Mouse (Mus musculus): ENCODE results near the gene Kif5a.

Gene Kif5a

DNA sequence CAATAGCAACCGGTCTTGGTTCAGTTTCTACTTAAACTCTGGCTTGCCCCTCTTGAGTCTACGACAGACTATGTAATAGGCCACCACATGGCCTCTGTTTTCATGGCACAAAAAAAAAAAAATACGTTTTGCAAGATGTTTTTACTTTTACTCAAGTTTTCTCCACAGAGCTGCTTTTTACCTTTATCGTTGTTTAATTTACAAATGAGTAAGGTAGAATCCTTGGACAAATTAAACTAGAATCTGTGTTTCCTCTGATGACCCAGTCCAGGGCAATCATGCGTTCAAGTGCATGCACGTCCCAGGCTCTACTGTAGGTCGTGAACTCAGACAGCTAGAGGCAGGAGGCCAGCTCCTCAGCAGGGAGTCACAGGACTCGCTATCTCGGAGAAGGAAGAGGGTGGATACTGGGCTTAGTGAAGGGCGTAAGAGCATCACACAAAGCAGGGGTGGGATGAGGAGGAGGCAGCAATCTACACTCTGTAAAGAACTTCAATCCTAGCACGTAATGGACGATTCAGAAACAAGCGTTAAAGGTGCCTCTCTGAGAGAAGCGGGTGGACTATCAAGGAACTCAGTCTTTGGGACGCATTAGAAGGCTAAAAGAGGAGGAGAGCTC, 26.5 kb upstream of the Kif5a start:
- peak; percentile 74 to 90 for DNase-seq

DNA sequence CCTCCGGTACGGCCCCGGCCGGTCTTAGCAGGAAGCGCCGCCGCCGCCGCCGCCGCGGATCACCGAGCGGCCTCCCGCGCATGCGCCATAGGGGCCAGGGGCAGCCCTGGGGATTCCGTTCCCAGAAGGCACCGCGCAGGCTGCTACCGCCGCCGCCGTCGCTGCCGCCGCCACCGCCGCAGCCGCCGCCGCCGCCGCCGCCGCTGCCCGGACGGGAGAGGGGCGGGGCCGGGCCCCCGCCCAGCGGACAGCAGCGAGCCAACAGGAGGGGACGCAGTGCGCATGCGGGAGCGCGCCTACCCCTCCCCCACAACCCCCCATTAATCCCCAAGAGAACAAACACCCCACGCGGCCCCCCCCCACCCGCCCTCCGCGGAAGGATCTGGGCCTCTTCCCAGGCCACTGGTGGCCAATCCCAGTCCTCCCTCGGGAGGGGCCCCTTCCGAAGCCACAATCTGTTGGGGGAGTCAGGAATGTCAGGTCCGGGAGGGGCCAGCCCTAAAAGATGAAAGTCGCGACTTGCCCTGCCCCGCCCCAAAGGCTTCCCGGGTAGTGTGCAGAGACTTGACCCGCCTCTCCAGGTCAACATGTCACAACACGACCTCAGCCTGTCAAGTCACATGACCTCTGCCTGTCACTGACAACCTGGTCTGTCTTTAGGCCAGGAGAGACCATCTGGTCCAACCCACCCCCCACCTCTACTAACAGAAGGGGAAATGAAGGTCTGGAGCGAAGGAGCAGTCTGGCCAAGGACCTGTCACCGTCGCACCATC, 25.8 kb upstream of the Kif5a start, which contains the start of gene Mbd6:
Gene Mbd6 (minus strand): TSS at position 219 of the 773 bp plus-strand sequence.
- peak; percentile 91 to 96 for DNase-seq

DNA sequence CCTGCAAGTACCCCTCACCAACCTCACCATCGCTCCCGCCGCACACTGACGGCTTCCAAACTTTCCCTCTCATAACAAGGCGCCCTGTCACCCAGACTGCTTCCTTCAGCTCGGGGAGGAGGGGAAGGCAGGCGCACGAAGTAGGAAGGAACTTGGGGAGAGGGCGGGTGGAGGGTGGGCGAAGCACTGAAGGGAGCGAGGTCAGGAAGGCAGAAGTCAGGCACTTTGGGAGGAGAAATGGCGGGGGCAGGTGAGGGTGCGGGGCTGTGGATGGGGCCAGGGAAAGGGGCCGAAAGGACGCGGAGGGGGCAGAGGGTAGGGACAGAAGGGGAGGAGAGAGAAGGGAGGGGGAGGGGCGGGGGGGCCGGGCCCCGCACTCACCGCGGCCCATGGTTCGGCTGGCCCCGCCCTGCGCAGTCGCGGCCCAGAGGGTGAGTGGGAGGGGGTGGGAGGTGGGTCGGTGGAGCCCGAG, 25.2 kb upstream of the Kif5a start:
- DNase-seq, result peak; percentile 66 to 84

DNA sequence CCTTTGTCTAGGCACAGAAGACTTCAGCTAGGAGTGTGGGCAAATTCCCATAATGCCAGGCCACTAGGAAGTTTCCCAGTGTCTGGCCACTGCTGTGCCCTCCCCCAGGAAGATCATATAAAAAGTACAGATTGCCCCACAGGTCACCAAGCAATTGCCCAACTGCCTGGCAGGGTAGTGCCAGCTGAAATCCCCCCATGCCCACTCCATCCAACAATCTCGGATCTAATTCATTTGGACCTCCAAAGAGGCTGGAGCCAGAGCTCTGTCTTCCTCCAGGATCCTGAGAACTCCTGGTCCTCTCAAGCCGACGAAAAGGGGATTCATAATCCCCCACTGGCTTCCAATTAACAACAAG, 24.8 kb upstream of the Kif5a start:
- no peak for DNase-seq

DNA sequence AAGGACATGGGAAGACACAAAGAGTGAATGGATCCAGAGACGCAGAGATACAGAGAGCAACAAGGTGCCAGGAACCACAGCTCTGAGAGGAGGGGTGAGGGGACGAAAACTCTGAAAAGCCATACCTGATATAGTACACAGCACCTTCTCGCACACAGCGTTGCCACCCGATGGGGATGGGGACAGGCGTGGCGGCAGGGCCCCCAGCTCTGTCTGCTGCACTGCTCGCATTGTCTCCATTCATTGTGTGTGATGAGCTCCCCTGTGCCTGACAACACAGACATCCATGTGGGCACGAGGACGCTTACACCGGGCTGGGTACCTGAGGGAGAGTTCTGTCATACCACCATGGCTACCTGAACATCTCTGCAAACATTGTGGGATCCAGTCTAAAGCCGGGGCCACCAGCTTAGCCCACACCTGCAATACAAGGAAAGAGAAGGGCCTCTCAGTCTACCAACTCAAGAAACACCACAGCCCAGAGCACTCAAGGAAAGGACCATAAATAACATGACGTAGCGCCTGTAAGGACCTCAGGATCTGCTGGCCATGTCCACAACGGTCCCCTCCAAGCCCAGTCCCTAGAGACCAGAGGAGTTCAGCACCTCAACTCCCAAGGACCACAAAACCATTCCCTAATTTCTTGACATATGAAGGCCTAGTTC, 24.3 kb upstream of the Kif5a start:
- DNase-seq, result no peak

DNA sequence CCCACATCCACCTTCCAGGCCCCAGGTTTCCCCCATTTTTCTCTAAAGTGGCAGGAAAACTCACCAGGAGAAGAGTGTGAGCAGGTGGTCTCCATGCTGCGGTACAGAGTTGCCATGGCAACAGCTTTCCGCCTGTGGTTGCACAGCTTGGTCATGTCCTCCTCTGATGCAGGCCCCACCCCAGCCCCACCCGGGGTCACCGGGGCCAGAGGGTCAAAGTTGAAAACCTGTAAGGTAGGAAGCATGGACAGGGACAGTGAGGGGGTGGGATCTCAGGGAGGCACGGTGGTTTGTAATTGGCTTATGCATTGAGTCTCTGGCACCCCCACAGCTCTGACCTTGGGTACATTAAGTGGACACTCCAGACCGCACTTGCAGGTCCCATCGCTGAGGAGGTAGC, 23.6 kb upstream of the Kif5a start:
- DNase-seq, result peak in 1 of 2 experiments; percentile 57

DNA sequence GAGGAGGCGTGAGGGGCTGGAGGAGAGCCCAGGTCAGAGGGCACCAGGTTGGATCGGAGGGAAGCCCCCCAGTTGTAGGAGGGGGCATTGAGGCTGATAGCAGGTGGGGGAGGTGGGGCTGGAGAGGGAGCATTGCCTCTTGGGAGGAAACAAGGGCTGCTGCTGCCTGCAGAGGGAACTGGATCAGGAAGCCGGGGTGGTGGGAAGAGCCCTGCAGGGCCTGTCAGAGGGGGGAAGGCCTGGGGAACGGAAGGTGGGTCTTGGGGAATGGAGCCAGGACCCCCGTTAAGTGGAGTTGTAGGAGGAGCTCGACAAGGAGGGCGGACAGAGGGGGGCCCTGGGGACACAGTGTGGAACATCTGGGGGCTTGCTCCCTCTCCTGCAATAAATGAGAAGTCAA, 23.0 kb upstream of the Kif5a start:
- DNase-seq, result no peak

DNA sequence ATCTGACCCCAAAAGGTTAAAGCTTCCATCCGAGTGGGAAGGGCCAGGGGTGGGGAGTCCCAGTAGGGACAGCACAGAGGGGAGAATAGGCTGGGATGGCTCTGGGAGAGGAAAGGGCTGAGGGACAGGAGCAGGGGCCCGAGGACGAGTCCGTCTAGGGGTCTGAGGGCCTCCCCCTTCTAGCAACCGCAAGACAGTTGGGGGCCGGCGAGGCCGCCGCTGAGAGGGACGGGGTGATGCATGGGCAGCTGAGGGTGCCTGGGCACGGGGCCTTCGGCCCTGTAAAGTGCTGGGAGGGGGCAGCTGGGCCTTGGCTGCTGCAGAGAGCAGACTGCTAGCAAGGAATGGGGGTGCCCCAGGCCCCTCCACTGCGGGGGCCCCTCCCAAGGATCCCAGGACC, 22.5 kb upstream of the Kif5a start:
- no peak for DNase-seq

DNA sequence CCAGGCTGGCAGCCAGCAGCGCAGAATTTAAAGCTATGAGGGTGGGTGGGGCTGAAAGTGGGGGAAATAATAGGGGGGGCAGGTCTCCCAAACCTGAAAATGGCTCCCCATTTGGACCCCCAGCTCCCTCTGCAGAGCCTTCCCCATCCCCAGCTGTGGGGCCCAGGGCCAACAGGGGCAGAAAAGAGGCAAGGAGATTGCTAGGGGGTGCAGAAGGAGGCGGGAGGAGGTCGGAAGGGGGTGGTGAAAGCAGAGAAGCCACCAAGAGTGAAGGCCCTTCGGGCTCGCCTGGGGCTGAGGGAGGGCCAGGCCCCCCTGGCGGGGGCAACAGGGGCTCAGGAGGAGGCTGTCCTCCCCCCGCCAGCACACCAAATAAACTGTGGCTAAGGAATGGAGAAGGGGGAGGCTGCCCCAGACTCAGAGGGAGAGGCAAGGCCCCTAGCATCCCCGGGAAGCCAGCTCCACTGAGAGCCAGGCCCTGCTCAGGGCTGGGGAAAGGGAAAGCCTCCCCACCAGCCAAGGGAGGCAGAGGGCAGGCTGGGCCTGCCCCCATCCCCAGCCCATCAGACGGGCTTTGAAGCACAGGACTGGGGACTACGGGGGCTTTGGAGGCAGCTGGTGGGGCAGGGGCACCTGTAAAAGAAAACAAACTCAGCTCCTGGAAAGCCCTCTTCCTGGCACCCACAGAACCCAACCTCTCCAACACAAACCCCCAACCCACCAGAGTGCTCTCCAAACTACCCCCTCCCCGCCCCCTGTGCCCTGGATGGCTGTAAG, 21.8 kb upstream of the Kif5a start:
- no peak for DNase-seq

DNA sequence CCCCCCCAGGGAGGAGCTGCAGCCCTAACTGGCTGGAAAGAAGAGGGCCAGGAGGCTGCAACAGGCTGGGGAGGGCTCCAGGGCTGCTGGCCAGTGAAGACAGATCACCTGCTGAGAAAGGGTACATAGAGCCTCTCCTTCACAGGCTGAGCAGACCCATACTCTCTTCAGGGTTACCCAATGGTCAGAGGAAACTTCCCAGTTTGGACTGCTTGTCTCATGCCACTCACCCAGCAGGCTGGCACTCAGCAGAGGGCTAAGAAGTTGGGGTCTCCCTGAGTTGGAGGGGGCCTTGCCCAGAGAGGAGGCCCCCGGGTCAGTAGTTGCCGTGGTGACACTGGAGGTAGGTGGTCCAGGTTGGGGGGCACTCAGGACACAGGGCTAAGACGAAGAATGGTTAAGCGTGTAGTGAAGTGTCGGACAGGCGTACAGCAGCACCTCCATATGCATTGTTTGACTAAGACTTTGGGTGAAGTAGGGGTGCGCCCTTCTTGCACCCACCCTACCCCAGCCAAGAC, 21.0 kb upstream of the Kif5a start:
- no peak for DNase-seq

DNA sequence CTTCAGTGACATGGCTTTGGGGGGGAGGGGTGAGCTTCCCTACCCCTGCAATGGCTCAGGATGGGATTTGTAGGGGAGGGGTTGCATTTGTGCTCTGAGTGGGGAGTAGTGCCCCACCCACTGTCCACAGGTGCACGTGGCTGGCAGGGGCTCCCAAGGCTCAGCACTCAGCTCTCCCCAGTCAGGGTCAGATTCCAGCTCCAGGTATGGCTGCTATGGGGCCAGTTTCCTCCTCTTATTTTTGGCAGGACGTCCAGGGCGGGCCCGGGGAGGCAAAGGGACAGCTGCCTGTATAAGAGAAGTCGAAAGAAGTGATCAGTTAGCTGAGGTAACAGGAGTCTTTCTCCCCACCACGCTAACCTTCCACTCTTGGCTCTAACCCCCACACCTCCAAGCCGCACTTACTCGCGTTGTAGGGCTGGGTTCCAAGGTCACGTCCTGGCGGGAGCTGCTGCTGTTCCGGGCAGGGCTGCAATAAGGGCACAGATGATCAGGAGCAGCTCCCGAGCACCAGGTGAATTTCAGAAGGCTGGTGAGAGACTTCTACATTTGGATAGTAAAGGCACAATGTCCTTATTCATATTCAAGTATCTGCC, 19.6 kb upstream of the Kif5a start:
- DNase-seq, result peak in 1 of 2 experiments; percentile 59

DNA sequence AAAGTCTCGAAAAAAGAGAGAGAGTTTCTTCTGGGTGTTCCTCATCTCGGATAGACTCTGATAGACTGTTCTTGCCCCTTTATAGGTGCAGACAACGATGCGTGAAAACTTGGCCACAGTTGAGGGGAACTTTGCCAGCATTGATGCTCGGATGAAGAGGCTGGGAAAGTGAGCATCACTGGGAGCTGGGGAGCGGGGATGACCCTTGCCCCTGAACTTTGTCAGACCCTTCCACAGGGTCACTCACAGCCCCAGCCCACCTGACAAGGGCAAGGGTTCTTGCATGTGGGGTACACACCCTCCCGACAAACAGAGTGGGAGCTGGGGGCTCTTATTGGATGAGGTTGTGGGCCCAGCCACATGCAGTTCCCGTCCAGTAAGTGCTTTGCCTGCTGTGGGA, 18.2 kb upstream of the Kif5a start:
- peak in 1 of 2 experiments; percentile 61 for DNase-seq

DNA sequence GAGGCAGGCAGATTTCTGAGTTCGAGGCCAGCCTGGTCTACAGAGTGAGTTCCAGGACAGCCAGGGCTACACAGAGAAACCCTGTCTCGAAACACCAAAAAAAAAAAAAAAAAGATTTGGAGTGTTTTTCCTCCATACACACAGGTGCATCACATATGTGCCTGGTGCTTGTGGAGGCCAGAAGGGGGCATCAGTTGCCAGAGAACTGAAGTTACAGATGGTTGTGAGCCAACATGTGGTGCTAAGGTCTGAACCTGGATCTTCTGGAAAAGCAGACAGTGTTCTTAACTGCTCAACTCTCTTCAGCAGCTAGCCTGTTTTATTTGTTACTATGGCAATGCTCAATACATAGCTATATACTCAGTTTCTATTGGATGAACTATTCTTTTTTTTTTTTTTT, 16.6 kb upstream of the Kif5a start:
- DNase-seq, result no peak

DNA sequence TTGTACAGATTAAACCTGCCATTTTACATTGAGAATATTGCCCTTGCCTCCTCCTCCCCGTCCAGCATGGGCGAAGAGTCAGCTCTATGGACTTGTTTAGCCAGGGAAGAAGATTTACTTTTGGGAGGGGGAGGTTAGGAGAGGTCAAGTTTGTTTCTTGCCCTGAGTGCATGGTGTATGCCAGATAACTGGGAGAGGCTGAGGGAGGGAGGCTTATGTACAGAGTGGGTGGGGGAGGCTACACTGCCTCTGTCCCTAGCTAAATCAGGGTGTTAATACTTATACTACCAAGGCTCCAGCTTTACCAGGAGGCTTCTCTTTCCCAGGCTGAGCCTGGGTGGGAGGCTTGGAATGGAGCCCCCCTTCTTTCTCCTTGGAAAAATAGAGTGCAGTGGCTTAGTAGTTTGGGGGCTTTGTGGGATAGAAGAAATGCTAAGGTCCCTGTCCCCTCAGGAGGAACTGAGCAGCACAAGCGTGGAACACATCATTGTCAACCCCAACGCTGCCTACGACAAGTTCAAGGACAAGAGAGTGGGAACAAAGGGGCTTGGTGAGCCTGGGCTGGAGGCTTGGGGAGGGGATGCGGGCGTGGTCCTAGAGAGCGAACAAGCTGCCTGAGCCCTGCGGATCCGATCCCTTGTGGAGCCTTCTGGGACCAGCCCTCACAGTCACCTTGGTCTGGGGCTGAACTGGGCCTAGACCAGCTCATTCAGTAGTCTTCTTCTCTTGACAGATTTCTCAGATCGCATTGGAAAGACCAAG, 11.3 kb upstream of the Kif5a start:
- no peak for DNase-seq

DNA sequence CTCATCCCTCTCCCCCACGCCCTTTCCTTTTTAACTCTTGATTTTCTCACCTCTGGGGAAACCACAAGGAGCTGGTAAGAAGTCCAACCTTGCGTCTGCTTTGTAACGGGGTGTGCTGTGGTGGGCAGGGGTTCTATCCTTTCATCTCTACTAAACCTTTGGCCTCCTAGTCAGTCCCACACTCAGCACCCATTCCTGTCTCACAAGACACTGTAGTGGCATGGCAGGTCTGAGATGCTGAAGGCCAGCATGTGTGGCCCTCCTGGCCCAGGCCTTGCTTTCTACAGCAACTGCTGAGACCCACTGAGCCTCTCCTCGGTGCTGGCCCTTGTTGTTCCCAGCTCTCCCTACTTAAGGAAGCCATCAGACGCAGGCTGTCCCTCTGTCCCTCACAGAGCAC, 9.2 kb upstream of the Kif5a start:
- DNase-seq, result no peak

DNA sequence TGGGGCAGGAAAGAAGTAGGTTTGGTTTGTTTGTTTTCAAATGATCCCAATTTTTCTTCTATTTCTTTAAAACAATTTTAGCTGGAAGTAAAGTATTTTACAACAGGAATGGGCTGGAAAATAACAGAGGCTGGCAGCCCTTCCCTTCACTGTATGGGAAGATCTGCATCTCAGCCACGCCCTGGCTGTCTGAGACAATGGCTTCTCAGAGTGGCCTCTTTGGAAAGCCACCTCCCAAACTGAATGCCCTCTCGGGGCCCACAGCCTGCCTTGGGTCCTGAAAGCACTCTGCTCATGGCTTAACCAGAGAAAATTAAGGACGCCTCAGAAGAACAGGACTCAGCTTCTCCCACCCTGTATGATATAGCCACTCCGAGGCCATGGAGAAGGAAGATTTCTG, 6.7 kb upstream of the Kif5a start:
- no peak for DNase-seq

DNA sequence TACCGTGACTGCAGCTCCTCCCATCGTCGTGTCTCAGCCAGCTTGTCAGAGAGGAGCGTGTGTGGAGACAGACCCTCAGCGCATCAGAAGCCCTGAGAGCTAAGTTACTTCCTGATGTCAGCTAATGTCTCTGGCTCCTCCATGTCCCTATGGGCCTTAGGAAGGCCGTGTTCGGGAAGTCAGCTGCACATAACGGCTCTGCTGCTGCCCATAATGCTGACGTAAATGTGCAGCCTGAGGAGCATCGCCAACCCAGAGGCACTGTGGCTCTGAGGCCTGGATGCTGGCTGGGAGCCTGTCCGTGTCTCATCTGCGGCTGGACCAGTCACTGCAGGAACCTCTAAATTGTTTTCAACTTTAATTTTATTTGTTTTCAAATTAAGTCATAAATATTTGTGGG, 5.9 kb upstream of the Kif5a start:
- DNase-seq, result no peak

DNA sequence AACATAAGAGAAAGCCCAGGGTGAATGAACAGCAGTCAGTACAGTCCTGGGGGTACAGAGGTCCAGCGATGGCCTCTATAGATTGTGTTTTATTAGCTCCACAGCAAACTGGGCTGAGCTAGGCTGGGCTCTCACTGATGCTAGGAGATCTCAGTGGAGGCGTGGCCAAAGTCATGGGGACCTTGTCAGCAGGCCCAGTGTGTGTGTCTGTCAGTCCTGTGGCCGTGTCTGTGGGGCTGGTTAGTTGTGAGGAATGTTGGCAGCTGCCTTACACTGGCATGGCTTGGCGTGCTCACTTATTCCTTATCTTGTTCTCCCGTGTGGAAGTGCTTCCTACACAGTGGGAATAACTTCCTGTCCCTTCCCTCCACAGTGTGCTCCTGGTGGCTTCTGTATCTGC, 5.3 kb upstream of the Kif5a start:
- no peak for DNase-seq

DNA sequence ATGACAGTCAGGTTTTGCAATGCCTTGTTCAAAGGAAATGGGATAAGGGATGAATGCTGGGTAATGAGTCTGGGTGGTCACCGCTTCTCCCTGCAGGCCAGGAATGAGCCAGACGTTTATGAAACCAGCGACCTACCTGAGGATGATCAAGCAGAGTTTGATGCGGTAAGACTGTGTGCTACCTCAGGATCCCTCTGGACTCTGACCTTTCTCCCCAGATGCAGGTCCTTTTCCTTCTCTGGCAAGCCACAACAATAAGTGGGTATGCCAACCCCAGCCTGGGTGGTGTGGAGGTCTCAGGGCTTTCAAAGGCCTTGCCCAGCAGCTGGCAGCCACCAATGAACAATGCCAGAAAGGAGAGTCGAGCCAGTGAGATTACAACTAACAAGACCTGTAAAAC, 4.2 kb upstream of the Kif5a start:
- peak in 1 of 2 experiments; percentile 49 for DNase-seq

DNA sequence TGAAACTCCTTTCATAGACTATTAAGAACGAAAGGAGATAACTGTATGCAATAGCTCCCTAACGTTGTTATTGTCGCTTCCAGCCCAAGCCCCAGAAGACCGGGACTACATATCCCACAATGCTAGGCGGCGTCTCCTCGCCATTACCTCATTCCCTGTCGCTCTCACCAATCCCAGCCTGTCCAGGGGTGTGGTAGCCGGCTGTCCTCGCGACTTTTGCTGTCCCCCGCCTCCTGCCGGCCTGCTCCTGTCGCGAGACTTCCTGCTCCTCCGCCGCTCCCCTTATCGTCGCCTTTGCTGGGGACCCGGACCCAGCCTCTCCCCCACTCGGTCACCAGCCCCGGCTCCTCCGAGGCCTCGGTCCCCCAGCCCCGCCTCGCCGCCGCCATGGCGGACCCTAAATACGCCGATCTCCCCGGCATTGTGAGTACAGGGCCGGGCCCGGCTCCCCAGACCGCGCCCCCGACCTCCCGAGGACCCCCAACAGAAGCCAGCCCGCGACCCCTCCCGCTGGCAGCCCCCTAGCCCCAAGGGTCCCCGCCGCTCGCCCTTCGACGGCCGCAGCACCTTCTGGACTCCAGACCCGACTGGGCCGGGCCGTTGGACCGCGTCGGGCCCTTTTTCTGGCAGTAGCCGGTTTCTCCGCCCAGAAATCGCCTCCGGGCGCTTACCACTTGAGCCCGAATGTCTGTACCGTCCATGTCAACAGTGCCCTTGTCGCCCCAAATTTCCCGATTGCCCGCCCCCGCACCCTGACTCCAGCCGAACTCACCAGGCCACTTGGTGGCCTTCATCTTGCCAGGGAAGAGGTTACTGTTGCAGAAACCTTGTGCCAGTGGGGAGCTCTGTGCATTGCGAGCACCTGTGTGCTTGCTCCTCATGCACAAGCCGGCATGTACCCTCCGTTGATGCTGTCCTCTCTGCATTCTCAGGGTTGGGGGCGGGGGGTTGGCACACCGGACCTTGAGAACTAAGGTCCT, 3.3 kb upstream of the Kif5a start, which contains the start of gene Dctn2:
Gene Dctn2 (plus strand): TSS at position 257 of the 980 bp plus-strand sequence.
- DNase-seq, result peak; percentile 94 to 98

Measured in kidney, postnatal 25 days (tissue).